Mouse (Mus musculus) layer of hippocampus, adult 18-20 months (tissue): ENCODE results near the gene Phf3. TPM values are rescaled to one million over a fixed set of nuclear protein-coding genes. Genes with fewer than 3 reads are reported as not detected.
"Not testable (repeated sequence)": the region's sequence is repeated elsewhere in the genome, so short reads cannot be mapped to it uniquely, and the experiment has no call there.

ENCODE experiments used
- DNase-seq, 2 experiments: peaks; one replicate each; pipeline ENCODE4 v3.0.0; 2022; ENCODE audit warnings: low spot score in 2 of 2
- total RNA-seq, 2 experiments: library from RNA; stranded (reverse); gene quantifications; 2 replicates each; pipeline ENCODE4 v1.2.3; 2021

Gene Phf3
- total RNA-seq, 2 experiments from 2014 or later: 83.9 to 89.6 TPM

DNA sequence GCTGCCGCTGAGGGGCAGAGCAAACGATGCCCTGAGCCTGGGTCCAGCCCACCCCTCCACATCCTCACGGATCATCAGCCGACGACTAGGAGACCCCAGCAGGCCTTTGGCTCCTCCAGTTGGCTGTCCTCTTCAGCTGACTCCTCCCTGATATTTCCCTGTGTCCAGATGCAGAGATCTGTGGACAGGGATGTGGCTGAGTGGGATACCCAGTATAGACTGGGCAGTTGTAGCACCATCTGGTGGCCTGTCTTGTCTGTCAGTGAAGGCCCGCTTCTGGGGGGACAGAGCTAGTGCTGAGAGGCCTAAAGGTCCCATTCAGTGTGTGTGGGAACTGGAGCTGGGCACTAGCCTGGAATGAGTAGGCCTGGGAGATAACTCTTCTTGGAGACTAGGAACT, 101.9 kb downstream of the Phf3 start:
- DNase-seq: no peak

DNA sequence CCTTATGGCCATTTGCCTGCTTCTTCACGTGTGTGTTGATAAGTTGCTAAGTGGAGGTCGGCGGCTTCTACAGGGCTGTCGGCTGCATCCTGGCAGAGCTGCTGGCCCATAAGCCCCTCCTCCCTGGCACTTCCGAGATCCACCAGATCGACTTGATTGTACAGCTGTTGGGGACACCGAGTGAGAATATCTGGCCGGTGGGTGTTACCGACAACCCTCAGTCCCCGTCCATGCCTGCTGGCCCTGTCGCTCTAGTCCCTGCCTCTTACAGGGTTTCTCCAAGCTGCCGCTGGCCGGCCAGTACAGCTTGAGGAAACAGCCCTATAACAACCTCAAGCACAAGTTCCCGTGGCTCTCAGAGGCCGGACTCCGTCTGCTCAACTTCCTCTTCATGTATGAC, 103.1 kb downstream of the Phf3 start:
- DNase-seq: not testable (repeated sequence)

DNA sequence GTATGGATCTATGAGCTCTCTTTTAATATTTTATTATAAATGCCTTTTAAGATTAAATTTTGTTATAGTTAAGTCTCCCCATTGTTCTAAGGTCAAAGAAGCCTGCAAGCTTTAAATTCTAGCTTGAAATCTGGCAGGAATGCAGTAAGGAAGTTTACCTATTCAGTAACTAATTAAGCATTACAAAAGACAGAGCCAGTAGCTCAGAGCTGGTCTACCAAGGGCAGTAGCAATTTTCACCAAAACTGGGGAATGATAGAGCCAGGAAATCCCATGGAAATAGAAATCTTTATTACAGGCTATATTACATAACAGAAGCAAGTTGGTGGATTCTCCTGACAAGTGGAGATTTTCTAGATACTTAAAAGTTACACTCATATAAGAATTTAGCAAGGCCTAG, 116.9 kb downstream of the Phf3 start:
- DNase-seq: no peak

DNA sequence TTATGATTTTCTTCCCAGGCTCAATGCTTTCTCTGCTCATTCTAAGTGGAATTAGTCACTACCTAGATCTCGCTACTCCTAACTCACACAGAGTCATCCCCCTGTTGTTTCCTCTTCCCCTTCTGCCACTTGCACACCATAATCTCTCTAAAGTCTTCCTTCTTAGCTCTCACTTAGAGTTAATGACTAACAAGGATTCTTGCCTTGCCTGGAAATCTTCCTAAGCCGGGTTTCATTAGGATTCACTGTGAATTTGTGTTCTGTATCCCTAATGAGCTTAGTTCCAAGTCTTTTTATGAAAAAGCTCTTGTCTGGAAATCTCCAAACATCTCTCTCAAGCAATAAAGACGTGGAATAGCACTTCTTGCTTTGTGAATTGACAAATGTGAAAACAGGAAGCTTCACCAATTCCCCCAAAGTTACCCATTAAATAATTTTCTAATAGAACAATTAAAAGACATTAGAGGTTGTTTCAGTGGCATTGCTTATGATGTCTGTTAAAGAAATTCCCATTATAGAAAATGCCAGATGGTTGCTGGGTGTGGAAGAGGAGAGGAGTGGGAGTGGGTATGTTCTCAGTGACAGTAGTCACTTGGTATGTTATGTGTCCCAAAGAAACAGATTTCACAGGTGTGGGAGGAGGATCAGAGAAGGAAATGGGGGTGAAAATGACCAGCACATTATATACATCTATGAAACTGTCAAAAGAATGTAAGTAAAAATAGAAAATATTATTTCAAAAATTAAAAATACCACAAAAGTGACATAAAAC, 118.1 kb downstream of the Phf3 start:
- DNase-seq: peak in 1 of 2 experiments; percentile 46

Other genes starting within 250 kb of the Phf3 start
- gene AC153137.1, start 104.0 kb upstream of the Phf3 start, total RNA-seq: not detected